Mouse (Mus musculus) liver, embryonic 13.5 days (tissue): ENCODE measurements at regions not wholly inside any gene's neighbourhood (a gene's known extent, or its start where the extent isn't known, plus 50 kb on each side); places are given as distances from the start of the nearest gene placed in this dataset.
"Not testable (repeated sequence)": the region's sequence is repeated elsewhere in the genome, so short reads cannot be mapped to it uniquely, and the experiment has no call there.

Experiments
- ATAC-seq: fragments of 200-750 bp; cut with Nextera tagmentation; 2 replicates; pipeline ENCODE4 v1.8.0; 2017; ENCODE audit warnings: low read depth, mild to moderate bottlenecking, moderate number of reproducible peaks, moderate library complexity
- DNase-seq: peaks from one replicate; pipeline ENCODE4 v3.0.0; 2022
- H3K27ac ChIP-seq: fragments of 300-500 bp; sonication (generic); 2 replicates; pipeline ENCODE4 v1.5.1; 2015; ENCODE audit warnings: moderate library complexity, mild to moderate bottlenecking, inconsistent platforms
- H3K27me3 ChIP-seq: fragments of 300-500 bp; sonication (generic); 2 replicates; pipeline ENCODE4 v1.6.1; 2015; ENCODE audit warnings: mild to moderate bottlenecking, inconsistent platforms
- H3K36me3 ChIP-seq: fragments of 300-500 bp; sonication (generic); 2 replicates; pipeline ENCODE4 v1.6.1; 2015; ENCODE audit warnings: mild to moderate bottlenecking, inconsistent platforms
- H3K4me1 ChIP-seq: fragments of 300-500 bp; sonication (generic); replicated peaks from 2 replicates; pipeline ENCODE4 v1.6.1; 2015; ENCODE audit warnings: inconsistent platforms
- H3K4me2 ChIP-seq: fragments of 300-500 bp; sonication (generic); 2 replicates; pipeline ENCODE4 v1.6.1; 2015; ENCODE audit warnings: inconsistent platforms, mild to moderate bottlenecking, moderate library complexity
- H3K4me3 ChIP-seq: fragments of 300-500 bp; sonication (generic); replicated peaks from 2 replicates; pipeline ENCODE4 v1.5.1; 2015; ENCODE audit warnings: mild to moderate bottlenecking, inconsistent platforms
- H3K9ac ChIP-seq: fragments of 300-500 bp; sonication (generic); 2 replicates; pipeline ENCODE4 v1.6.1; 2015; ENCODE audit warnings: mild to moderate bottlenecking, inconsistent platforms
- H3K9me3 ChIP-seq: fragments of 300-500 bp; sonication (generic); replicated peaks from 2 replicates; pipeline ENCODE4 v1.6.1; 2016; ENCODE audit warnings: inconsistent platforms
- WGBS: fragments of 180-500 bp; shearing (Covaris S2); methylation state at CpG from one replicate; pipeline ENCODE4 v1.1.7; 2015; ENCODE audit not compliant: insufficient replicate concordance; 5-methylcytosine and 5-hydroxymethylcytosine counted together

GRCm38 (mm10) chr12:18606126-18606525 lies 91.8 kb downstream of the 5730507C01Rik start:
- H3K36me3 ChIP-seq, H3K27ac ChIP-seq, H3K9me3 ChIP-seq, ATAC-seq, H3K9ac ChIP-seq, H3K4me2 ChIP-seq, DNase-seq, H3K4me3 ChIP-seq, H3K27me3 ChIP-seq, H3K4me1 ChIP-seq: not testable (repeated sequence)

GRCm38 (mm10) chr12:18609835-18610234 lies 95.5 kb downstream of the 5730507C01Rik start:
- H3K27ac ChIP-seq = no peak overlapping the region
- peak overlapping the region; percentile 70 for H3K4me2 ChIP-seq
- H3K36me3 ChIP-seq = no peaks in the 10 kb centered on the region
- ATAC-seq = peak; percentile 91
- H3K9me3 ChIP-seq = no peaks in the 10 kb centered on the region
- DNase-seq = no peak
- H3K9ac ChIP-seq = peak overlapping the region; percentile 68
- 0% methylated on average over 25 of the region's 38 CpGs for WGBS
- no peaks in the 10 kb centered on the region for H3K27me3 ChIP-seq
- H3K4me3 ChIP-seq = peak overlapping the region; percentile 69
- H3K4me1 ChIP-seq = no peaks in the 10 kb centered on the region

DNA sequence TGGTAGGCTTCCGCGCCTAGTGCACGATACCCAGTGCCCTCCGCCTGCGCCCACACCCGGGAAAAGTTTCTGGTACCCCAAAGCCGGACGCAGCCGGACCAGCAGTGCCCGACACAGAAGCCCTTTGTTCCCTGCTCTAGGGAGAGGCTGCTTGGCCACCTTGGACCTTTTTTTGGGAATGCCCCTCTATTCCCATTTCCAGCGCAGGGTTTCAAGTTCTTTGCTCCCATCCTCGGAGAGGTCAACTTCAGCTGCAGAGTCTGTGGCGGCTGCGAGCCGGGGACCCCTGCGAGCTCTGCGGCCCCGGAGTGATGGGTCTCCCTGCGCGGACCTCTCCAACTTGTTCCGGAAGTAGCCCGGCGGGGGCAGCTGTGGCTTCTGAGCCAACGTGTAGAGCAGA lies 96.3 kb downstream of the 5730507C01Rik start:
- peak overlapping the region; percentile 70 for H3K4me2 ChIP-seq
- 0% methylated on average over 22 of the region's 24 CpGs for WGBS
- not testable (repeated sequence) for H3K36me3 ChIP-seq, H3K4me1 ChIP-seq, H3K9me3 ChIP-seq, H3K27me3 ChIP-seq, DNase-seq, H3K27ac ChIP-seq, ATAC-seq
- H3K9ac ChIP-seq = peak overlapping the region; percentile 68
- peak overlapping the region; percentile 69 for H3K4me3 ChIP-seq
